Mouse (Mus musculus): ENCODE results near the gene Tex261. TPM values are rescaled to one million over a fixed set of nuclear protein-coding genes. Genes with fewer than 3 reads are reported as not detected.

The Tex261 gene
- 30.7 and 42.3 TPM in 2 replicates for total RNA-seq (2014; rRNA removed)
- 80.4 and 81.7 TPM in 2 replicates for polyA plus RNA-seq (2015; fragmentation: Nextera tagmentation; extraction: Ambion mirVana)

DNA sequence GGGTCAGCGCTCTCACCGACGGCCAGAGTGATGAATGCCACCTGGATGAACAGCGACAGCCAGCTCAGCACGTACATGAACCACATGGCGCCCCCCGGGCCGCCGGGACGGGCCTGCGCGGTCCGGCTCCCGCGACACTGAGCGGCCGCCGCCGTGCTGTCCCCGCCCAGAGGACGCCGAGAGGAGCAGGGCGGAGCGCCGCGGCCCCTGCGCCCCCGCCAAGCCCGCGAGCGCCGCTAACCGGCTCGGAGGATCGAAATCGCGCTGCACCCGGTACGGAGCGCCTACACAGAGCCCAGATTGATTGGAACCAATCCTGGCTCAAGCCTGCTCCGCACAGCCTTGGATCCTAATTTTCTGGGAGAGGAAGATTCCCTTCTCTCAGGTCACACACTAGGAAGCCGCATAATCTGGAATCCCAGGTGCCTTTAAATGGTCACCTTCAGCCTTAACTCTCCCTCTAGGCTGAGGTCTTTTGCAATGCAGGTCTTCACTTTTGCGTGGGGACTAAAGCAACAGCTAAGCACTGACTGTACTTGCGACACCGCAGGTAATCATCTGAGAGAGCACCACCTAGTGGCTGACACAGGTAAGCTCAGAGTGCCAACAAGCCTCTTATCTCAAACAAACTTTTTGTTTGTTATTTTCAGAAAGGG is at the start of gene Tex261:
Tex261 (minus strand) TSS at position 176 of the 656 bp plus-strand sequence.
- ATAC-seq (peak; percentile 99), DNase-seq (peak; percentile 94)
- TF ChIP-seq CTCF (IDR thresholded peaks at IDR 0.05; ENCODE audit: low read depth): peak; percentile 75
- peaks cover 9% of the 10 kb centered on the region for H3K36me3 ChIP-seq (ENCODE audit: insufficient read depth)
- no peaks in the 10 kb centered on the region for H3K9me3 ChIP-seq (ENCODE audit: low read length)
- H3K9ac ChIP-seq: peak within 1 kb of the TSS; percentile 86
- peak within 1 kb of the TSS; percentile 95 for H3K4me3 ChIP-seq (ENCODE audit: low read depth, low read length)
- no peaks in the 10 kb centered on the region for H3K27me3 ChIP-seq (ENCODE audit: insufficient read depth, low read length)
- peak within 1 kb of the TSS; percentile 88 for H3K4me2 ChIP-seq (ENCODE audit: low read depth)
- under 1% methylated on average over 45 of the region's 45 CpGs for WGBS
- H3K27ac ChIP-seq (ENCODE audit: low read depth, low read length): peak within 1 kb of the TSS; percentile 76
- peaks cover 9% of the 10 kb centered on the region; the same call in 1 of the 2 replicates for H3K4me1 ChIP-seq (ENCODE audit: insufficient read depth)

DNA sequence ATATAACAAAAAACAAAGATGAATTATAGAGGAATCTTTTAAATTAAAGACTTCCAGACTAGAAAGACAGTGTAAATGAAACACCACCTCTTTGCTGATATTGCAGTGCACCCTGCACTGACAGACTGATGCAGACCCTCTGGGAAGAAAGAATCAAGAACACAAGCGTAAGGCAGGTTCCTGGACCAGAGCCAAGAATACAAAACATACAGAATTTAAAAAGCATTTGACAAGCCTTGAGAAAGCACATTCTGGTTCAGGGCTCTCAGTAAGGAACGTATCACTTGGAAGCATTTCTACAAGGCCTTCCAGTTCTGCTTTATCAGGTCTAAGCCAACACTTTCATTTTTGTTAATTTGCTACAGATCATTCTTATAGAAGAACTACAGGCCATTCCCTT is 46.2 kb upstream of the Tex261 start:
- Histone ChIP-seq H3K4me2 (ENCODE audit: low read depth) (no peak overlapping the region), H3K9ac (no peak overlapping the region), H3K4me1 (ENCODE audit: insufficient read depth) (0 out of 2 replicates have a peak, but pooled peaks cover 10% of the 10 kb centered on the region), H3K4me3 (ENCODE audit: low read depth, low read length) (no peak overlapping the region), H3K36me3 (ENCODE audit: insufficient read depth) (no peaks in the 10 kb centered on the region), H3K27me3 (ENCODE audit: insufficient read depth, low read length) (no peaks in the 10 kb centered on the region), H3K9me3 (ENCODE audit: low read length) (no peaks in the 10 kb centered on the region), H3K27ac (ENCODE audit: low read depth, low read length) (peak overlapping the region; percentile 30; the same call in 1 of the 2 replicates)
- ATAC-seq: peak; percentile 23; the same call in 1 of the 2 replicates
- 18% methylated on average over 2 of the region's 2 CpGs for WGBS
- TF ChIP-seq CTCF (IDR thresholded peaks at IDR 0.05; ENCODE audit: low read depth): no peak
- DNase-seq: peak; percentile 50

DNA sequence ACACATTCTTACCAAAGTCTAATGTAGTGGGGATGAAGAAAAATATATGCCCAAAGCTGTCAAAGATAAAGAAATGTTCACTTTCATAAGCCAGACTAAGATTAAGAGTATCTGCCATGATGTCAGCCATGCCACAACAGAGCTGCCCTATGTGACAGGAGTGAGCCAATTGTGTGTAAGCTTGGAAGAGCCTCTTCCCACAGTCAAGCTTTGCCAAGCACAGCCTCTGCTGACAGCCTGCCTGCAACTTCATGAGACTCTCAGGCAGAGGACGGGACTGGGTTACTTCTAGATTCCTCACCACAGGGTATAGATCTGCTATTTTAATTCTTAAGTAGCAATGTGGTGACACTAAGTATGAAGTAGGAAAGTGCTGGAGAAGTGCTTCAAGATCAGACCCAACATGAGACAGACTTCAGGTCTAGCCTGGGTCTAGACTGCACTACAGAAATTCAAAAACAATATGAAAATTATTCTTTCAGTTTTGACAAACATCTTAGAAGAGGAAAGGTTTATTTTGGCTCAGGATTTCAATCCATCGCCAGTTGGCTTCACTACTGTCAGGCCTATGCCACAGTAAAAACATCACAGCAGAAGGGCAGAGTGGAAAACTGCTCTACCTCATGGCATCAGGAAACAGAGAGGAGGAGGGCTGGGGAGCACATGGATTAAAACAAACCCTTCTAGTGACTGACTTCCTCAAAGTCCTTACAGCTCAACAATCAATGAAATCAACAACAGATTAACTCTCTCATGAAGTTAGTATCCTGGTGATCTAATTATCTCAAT is 45.3 kb upstream of the Tex261 start:
- Histone ChIP-seq H3K27ac (ENCODE audit: low read depth, low read length) (0 out of 2 replicates have a peak overlapping the region, but pooled peaks have one; percentile 40), H3K4me2 (ENCODE audit: low read depth) (no peak overlapping the region), H3K4me3 (ENCODE audit: low read depth, low read length) (no peak overlapping the region), H3K9me3 (ENCODE audit: low read length) (no peaks in the 10 kb centered on the region), H3K36me3 (ENCODE audit: insufficient read depth) (no peaks in the 10 kb centered on the region), H3K4me1 (ENCODE audit: insufficient read depth) (0 out of 2 replicates have a peak, but pooled peaks cover 10% of the 10 kb centered on the region), H3K27me3 (ENCODE audit: insufficient read depth, low read length) (no peaks in the 10 kb centered on the region), H3K9ac (no peak overlapping the region)
- DNase-seq (no peak), ATAC-seq (peak; percentile 80)
- 58% methylated on average over 2 of the region's 2 CpGs for WGBS
- TF ChIP-seq CTCF (IDR thresholded peaks at IDR 0.05; ENCODE audit: low read depth): no peak

DNA sequence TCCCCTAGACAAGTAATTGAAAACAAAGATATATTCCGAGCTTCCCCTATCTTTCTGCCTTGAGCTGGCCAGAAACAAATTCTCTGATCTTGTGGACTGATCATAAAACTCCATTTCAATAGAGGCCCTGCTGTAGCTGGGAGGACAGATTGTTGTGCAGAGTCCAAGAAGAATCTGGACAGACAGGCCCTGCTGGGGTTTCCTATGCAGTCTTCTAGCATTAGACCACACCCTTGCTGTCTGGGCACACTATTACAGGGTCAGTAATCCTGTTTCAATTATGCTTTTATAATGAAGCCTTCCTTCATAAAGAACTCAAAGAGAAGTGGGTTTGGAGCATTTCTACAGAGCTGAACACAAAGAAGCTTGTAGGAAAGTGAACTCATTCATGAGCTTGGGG is 43.4 kb upstream of the Tex261 start:
- no peak overlapping the region for H3K4me2 ChIP-seq (ENCODE audit: low read depth)
- H3K4me1 ChIP-seq (ENCODE audit: insufficient read depth): 0 out of 2 replicates have a peak, but pooled peaks cover 10% of the 10 kb centered on the region
- WGBS: 48% methylated on average over 1 of the region's 1 CpGs
- no peak overlapping the region for H3K9ac ChIP-seq
- DNase-seq: no peak
- ATAC-seq: no peak
- no peaks in the 10 kb centered on the region for H3K9me3 ChIP-seq (ENCODE audit: low read length)
- H3K4me3 ChIP-seq (ENCODE audit: low read depth, low read length): no peak overlapping the region
- no peak for TF ChIP-seq CTCF (IDR thresholded peaks at IDR 0.05; ENCODE audit: low read depth)
- no peak overlapping the region for H3K27ac ChIP-seq (ENCODE audit: low read depth, low read length)
- no peaks in the 10 kb centered on the region for H3K27me3 ChIP-seq (ENCODE audit: insufficient read depth, low read length)
- peaks cover 5% of the 10 kb centered on the region for H3K36me3 ChIP-seq (ENCODE audit: insufficient read depth)

DNA sequence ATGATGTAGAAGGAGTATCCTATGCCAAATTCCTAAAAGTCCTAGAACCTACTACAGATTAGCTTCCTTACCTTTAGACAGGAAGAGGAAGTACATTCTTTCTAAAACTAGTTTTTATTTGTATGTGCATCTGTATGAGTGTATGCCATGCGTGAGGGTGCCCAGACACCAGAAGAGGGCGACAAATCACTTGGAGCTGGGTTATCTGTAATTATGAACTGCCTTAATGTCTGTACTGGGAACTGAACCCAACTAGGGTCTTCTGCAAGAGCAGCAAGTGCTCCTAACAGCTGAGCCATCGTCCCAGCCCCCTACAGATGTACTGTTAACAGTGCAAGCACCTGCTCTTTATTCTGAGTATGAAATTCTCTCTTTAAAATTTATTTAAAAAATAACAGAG is 40.2 kb upstream of the Tex261 start:
- 94% methylated on average over 3 of the region's 3 CpGs for WGBS
- Histone ChIP-seq H3K4me3 (ENCODE audit: low read depth, low read length) (no peak overlapping the region), H3K4me1 (ENCODE audit: insufficient read depth) (no peaks in the 10 kb centered on the region), H3K36me3 (ENCODE audit: insufficient read depth) (peaks cover 17% of the 10 kb centered on the region), H3K27ac (ENCODE audit: low read depth, low read length) (no peak overlapping the region), H3K9ac (no peak overlapping the region), H3K4me2 (ENCODE audit: low read depth) (no peak overlapping the region), H3K9me3 (ENCODE audit: low read length) (no peaks in the 10 kb centered on the region), H3K27me3 (ENCODE audit: insufficient read depth, low read length) (no peaks in the 10 kb centered on the region)
- TF ChIP-seq CTCF (IDR thresholded peaks at IDR 0.05; ENCODE audit: low read depth): no peak
- ATAC-seq (no peak), DNase-seq (no peak)

DNA sequence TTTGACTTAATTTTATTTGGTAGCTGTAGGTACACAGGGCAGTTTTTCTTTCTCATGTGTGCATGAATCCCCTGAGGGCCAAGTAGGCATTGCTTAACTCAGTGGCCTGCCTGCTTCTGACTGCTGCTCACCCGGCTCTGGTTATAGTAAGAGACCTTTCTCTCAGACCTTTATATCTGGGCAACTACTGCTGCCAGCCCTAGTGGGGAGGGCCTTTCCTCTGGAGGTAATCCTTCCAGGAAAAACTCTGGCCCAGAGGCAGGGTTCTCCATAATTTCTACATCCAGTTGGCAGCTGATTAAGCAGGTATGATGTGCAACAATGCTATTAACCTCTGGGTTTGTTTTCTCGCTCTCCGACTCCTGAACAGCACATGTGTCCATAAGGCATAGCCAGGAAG is 27.2 kb upstream of the Tex261 start:
- Histone ChIP-seq H3K27me3 (ENCODE audit: insufficient read depth, low read length) (no peaks in the 10 kb centered on the region), H3K9ac (no peak overlapping the region), H3K9me3 (ENCODE audit: low read length) (no peaks in the 10 kb centered on the region), H3K27ac (ENCODE audit: low read depth, low read length) (no peak overlapping the region), H3K36me3 (ENCODE audit: insufficient read depth) (peaks cover 56% of the 10 kb centered on the region), H3K4me3 (ENCODE audit: low read depth, low read length) (no peak overlapping the region), H3K4me2 (ENCODE audit: low read depth) (no peak overlapping the region), H3K4me1 (ENCODE audit: insufficient read depth) (no peaks in the 10 kb centered on the region)
- no peak for DNase-seq
- no peak for ATAC-seq
- 91% methylated on average over 3 of the region's 3 CpGs for WGBS
- TF ChIP-seq CTCF (IDR thresholded peaks at IDR 0.05; ENCODE audit: low read depth): no peak

DNA sequence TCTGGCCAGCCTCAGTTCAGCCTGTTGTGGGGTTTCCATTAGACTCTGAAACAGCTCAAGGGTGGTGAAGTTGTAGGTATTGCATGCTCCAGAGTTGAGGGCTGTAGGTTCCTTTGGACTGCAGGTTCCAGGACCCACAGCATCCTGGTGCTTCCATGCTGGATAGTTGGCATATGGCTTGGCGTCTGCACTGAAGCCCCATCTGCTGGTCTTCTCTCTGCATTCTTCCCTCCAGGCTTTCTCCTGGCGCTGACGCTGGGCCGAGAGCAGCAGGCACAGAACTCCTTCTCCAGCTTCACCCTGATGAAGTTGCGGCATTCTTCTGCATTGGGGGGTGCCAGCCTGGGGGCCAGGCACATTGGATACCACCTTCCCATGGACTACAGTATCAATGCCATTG is 26.4 kb upstream of the Tex261 start:
- no peak for DNase-seq
- Histone ChIP-seq H3K9ac (no peak overlapping the region), H3K27ac (ENCODE audit: low read depth, low read length) (no peak overlapping the region), H3K36me3 (ENCODE audit: insufficient read depth) (peaks cover 48% of the 10 kb centered on the region), H3K9me3 (ENCODE audit: low read length) (no peaks in the 10 kb centered on the region), H3K4me3 (ENCODE audit: low read depth, low read length) (no peak overlapping the region), H3K4me2 (ENCODE audit: low read depth) (no peak overlapping the region), H3K4me1 (ENCODE audit: insufficient read depth) (no peaks in the 10 kb centered on the region), H3K27me3 (ENCODE audit: insufficient read depth, low read length) (no peaks in the 10 kb centered on the region)
- no peak for ATAC-seq
- 73% methylated on average over 5 of the region's 5 CpGs for WGBS
- no peak for TF ChIP-seq CTCF (IDR thresholded peaks at IDR 0.05; ENCODE audit: low read depth)
